Mouse (Mus musculus) spleen, postnatal 14 days (tissue): Measurements from ENCODE around the gene Ddx4.
A peak's percentile ranks its signal among the peaks of the same experiment; 100 is the strongest.
"Not testable (repeated sequence)": the region's sequence is repeated elsewhere in the genome, so short reads cannot be mapped to it uniquely, and the experiment has no call there.

Source experiments
- DNase-seq, 2 experiments: peaks; one replicate each; pipeline ENCODE4 v3.0.0; 2021 to 2022; ENCODE audit warnings: low spot score in 2 of 2

Gene Ddx4

DNA sequence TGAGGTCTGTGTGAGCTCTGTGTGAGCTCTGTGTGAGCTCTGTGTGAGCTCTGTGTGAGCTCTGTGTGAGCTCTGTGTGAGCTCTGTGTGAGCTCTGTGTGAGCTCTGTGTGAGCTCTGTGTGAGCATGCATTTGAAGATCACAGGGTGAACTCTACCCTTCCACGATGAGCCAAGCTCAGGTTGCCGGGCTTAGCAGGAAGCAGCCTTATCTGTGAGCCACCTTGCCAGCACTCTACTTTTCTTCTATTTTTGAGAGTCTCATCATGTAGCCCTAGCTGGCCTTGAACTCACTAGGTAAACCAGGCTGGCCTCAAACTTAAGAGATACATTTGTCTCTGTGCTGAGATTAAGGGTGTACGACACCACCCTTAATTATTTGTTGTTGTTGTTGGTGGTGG is 15.8 kb downstream of the Ddx4 start:
- no peak for DNase-seq

DNA sequence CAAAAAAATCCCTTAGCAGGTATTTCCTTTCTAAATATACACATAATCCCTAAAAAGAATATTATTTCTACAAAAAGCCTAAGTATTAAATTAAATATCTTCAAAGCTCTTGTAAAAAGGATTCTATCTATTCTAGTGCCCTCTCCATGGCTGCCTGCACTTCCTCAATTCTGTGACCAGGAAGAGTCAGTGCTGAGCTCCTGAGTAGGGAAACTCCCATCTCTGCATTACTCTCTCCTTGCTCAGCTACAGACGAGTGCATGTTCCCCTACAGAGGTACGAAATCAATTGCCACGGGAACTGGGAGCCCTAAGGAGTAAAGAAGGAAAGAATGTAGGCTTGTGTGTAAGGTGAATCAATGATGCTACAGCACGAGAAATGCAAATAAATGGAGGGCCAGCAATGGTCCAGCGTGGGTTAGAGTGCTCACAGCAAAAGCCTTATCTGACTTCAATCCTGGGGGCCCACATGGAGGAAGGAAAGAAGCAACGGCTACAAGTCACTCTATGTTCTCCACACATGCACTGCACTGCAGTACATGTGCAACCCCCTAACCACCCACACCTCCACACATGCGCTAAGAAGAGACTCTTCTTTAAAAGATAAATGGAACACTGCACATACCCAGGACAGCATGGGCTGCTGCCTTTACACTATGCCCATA is 17.0 kb downstream of the Ddx4 start:
- no peak for DNase-seq

DNA sequence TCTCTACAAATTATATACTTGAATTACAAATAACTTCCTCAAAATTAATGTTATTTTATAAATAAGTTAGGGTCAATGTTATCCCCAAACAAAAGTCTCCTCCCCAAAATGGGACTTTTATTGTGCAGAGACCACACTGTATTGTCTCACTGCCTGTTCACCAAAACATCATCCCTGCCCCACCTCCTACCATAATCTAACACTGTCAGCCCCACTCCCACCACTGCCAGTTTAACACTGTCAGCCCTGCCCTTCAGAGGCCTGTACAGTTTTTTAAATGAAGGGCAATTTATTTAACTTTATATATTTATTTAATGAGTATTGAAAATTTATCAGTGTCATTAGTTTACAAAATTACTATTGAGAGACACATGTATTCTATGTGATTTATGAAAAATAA is 26.7 kb downstream of the Ddx4 start:
- no peak for DNase-seq

DNA sequence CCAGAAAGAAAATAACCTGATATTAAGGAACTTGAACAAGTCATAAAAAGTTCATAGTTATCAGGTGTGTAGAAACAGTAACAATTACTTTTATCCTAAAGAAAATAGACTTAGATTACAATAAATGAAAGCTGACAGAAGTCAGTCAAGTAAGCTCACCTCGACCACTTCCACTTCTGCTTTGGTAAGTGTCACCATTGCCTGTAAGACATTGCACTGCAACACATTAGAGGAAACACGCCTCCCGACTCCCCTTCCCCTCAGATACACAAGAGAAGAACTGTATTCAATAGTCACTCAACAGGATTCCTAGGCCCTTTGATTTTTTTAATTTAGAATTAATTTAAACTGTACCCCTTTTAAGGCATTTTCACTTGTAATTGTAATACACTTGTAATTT is 27.7 kb downstream of the Ddx4 start:
- no peak for DNase-seq

DNA sequence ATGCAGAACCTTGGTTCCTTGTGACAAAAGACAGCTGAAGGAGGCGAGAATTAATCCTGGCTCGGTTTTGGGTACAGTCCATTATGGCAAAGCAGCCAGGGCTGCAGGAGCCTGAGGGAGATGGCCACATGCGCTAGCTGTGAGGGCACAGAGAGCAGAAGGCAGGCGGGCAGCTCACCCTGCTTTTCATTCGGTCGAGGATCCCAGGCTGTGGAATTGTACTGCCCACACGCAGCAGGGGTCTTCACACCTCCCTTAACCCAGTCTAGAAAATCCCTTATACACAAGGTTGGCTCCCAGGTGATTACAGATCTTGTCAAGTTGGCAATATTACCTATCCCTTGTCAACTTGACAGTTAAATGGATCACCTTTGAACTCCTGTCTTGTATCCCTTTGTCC is 28.6 kb downstream of the Ddx4 start:
- no peak for DNase-seq

DNA sequence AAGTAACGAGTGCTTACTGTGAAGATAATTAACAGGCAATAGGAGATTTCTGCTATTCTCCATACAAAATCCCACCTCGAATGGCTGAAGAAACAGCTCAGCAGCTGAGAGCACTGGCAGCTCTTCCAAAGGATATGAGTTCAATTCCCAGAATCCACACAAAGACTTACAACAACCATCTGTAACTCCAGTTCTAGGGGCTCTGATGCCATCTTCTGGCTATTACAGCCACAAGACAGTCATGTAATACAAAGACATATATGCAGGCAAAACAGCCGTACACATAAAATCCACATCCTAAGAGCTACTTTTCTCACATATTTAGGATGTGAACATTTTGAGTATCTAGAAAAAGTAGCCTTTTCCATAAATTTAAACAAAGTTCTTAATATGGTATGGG is 30.7 kb downstream of the Ddx4 start:
- no peak for DNase-seq

DNA sequence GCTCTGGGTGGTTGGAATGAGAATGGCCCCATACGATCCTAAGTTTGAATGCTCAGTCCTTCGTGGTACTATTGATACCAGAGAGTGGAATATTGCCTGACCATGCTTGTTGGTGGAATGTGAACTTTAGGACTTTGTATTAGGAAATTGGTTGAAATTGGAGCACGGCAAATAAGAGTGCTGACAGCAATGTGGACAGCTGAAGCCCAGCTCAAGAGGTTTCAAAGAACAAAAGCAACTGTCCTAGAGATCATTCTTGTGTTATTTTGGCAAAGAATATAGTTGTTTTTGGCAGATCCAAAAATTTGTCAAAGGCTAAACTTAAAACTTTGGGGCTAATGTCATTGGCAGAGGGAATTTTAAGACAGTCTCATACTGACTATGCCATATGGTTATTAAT is 43.7 kb downstream of the Ddx4 start:
- no peak for DNase-seq

DNA sequence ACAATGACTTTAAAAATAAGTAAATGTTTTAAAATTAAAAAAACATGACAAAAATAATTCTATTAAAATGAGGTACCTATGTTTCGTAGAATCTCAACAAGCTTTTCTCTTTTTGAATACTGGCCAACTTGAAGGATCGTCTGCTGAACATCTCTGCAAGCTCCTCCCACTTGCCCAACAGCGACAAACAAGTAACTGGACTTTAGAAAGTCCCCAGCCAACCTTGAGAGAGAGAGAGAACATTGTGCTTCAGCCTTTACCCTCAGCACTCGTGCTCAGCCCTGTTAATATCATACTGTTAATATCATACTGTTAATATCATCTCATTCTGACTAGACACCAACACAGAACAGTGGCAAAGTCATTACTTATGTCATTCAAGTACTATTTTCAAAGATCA is 47.9 kb downstream of the Ddx4 start:
- no peak for DNase-seq

DNA sequence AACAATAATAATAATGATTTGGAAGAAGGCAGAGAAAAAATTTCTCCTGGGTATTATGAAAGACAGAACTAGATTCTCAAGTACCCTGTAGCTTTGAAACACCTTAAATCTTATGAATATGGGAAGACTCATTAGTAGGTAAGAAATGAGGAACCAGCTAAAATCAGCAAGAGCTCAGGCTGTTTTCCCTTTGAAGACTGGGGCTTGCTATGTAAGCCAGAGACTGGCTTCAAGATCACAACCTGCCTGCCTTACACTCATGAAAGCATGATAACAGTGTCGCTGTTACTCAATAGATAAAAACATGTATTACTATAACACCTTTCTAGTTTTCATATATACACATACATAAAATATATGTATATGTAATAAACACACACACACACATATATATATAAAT is 48.4 kb downstream of the Ddx4 start:
- DNase-seq = no peak

DNA sequence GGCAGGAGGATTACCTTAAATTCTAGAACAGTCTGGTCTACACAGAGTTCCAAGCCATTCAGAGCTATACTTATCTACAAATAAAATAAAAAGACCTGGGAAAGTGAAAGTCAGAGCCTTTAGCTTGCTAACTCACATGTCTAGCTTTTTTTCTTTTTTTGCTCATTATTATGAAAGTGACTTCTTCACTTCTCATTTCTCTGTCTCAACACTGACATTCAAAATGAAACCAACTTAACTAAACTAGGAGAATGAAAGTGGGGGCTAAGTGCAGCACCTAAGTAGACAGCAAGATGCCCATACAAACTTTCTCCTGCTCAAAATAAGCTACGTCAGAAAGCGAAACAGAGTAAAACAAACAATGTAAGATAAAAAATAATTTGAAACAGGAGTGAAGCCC is 49.7 kb downstream of the Ddx4 start:
- no peak for DNase-seq

DNA sequence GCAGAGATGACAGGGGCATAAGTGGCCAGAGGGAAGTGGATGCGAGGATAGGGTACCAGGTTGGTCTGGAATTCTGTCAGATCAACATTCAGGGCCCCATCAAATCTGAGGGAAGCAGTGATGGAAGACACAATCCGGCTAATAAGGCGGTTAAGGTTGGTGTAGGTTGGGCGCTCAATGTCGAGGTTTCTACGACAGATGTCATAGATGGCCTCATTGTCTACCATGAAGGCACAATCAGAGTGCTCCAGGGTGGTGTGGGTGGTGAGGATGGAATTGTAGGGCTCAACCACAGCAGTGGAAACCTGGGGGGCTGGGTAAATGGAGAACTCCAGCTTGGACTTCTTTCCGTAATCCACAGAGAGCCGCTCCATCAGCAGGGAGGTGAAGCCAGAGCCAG is 58.0 kb downstream of the Ddx4 start, which contains the start of gene Il31ra:
TSS of gene Il31ra (minus strand) at position 101 of the 400 bp plus-strand sequence.
- not testable (repeated sequence) for DNase-seq

DNA sequence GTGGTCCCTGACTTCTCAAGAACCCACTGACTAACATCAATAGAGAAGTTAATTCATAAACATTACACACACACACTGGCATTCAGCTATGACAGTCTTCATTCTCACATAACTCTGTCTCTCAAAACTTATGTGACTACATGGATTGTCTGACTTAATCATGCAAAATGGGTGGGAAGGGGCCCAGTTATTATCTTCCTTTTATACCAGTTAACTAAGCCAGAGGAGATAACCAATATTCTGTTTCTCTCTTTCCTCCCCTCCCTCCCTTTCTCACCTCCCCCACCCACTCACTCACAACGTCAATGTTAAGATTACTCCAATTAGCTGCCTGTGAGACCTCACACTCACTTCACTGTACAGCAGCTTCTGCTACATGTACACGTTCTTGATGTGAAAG is 62.0 kb downstream of the Ddx4 start:
- no peak for DNase-seq

DNA sequence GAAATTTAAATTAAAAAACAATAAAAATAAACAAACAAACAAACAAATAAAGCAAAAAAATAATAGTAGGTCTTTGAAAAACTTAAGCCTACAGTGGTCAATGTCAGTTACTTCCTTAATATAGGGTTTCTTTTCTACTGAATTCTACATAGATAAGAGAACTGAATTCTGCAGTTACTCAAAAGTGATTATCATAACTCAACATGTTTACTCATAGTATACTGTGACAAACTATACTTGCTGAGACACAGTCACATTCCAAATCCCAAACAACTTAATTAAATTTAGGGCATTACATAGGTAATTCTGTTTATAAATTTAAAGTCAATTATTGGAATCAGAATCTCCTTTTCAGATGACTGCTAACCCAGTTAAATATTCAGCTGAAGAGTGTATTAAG is 62.6 kb downstream of the Ddx4 start:
- no peak for DNase-seq

DNA sequence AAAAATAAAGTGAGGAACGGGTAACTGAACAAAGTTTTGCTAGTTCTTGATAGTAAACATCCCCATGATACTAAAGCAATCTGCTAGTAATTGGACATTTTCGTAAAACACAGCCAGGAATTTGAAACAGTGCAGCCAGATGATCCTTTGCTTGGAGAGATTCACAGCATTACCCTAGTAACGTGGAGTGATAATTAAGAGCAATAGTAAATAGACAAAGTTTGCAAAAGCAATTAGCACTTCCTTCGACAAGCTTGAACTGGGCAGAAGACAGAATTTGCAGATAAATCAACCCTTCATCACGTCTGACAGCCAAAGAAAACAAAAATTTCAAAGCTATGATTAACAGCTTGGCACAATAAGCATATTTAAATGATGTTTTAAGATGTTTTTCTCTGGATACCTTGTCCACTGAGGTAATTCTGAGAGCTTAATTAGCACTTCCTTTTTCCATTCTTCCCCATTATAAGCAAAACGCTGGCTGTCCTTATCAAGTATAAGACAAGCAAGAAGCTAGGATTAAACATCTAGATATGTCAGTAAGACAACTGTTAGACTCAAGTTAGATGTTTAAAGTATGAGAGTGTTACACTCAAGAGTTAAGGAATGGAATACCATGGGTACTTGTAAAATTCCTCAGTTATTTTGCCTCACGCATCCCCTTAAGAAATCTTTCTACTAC is 67.6 kb downstream of the Ddx4 start:
- no peak for DNase-seq

DNA sequence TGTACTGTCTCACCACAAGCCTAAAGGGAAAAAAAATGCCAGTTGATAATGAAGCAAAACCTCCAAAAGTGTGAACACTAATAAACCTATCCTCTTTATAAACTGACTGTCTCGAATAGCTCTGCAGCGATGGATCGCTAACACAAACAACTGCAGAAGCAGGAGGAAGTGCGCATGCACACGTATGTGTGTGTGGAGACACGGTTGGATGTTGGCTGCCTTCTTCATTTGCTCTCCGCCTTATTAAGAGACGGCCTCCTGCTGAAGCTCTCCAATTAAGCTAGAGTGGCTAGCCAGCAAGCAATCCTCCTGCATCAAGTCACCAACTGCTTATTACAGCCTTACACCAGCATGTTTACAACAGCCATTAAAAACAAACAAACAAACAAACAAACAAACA is 70.0 kb downstream of the Ddx4 start:
- DNase-seq = no peak

DNA sequence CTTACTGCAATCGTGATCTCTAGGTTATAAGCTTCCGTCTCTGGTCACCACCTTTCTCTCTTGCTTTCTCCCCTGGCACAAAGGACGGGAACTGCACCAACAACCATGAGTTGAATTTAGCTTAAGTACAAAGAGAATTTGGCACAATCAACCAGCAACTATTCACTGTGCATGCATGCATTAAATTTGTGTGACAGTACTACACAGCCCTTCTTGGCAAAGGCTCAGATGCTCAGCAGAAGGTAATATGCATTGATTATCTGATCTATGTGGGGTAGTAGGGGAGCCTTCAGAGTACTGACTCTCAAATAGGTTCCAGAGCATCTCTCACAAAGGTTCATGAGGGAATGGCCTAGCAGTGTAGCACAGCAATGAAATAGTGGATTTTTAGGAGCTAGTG is 70.5 kb downstream of the Ddx4 start:
- no peak for DNase-seq

DNA sequence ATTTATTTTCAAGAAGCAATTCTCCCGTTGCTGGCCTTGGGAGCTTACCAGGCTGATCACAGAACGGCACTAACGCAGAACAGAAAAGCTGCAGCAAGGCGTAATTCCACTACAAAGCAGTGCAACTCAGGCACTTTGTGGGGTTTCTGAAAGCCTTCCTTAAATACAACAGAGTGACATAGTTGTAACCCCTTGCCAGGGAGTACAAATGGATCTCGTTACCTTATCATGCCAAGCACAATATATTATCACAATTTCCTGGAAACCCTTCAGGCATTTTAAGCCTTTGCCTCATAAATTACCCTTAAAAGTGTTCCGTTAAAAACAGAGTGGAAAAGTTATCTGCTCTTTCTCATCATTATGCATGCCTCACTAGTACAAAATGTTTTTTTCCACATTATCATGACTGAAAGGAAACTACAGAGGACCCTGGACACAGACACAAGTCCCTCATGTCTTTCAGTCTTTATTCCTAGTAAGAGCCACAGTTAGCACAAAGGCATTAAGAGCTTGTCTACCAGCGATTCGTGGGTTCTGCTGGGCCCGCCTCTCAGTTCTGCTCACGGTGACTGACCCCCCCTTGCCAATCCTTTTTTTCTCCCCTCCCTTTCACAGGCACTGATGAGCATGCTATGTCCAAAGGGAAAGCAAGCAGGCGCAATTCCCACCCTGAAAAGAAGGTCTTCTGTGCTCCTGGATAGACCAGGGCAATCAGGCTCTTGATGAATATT is 71.5 kb downstream of the Ddx4 start:
- no peak for DNase-seq

DNA sequence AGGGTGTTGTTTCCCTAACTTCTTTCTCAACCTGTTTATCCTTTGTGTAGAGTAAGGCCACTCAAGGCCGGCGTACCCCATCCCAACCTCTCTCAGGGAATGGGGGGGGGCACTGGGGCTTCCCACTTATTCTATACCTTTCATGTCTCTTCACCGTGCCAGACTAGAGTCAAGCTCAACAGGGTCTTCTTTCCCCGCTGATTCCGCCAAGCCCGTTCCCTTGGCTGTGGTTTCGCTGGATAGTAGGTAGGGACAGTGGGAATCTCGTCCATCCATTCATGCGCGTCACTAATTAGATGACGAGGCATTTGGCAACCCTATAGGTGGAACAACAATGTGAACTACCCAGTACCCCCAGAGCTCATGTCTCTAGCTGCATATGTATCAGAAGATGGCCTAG is 74.2 kb downstream of the Ddx4 start:
- DNase-seq = peak; percentile 100

DNA sequence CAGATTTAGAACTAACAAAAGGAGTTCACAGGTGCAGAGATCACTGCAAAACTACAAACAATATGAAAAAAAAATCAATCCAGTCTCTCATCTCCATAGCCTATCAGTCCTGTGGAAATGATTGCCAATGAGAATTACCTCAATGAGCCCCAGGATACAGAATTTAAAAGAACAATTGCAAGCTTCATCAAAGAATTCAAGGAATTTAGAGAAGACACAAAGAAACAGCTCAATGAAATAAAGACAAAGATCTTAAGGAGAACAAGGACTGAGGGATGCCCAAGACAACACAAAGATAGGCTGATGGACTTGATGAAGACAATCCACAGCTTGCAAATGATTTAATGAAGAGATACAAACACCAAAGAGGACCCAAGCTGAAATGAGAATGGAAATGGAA is 78.5 kb downstream of the Ddx4 start:
- DNase-seq = no peak

DNA sequence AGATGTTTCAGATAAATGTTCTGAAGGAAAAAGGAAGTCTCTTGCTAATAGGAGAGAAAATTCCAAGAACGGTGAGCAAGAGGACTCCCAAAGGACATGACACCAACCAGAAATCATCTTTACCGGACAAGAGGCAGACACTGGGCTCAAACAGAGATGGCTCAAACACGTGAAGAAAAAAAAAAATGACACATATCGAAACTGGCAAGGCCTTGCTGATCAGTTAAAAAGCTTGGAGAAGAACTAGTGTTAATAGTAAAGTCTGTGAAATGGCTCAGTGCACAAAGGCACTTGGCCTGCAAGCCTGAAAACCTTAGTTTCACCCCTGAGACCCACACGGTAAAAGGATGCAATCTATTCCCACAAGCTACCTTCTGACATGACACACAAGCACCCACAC is 81.5 kb downstream of the Ddx4 start:
- no peak for DNase-seq

DNA sequence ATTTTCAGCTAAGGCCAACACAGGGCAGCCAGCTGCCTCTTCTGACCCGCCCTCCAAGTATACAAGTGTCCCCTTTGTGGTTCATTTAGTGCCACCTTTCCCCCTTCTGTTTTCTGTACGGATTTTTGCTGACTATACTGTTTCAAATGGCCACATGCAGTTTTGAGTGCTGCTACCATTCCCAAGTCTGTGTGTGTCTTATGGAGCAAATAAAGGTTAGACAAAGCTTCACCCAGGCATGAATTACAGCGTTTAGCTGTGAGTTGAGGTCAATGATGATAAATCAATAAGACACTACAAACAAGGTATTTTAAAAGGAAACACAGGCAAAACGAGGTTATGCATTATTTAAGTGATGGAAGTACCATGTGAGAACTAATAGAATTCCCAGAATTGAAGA is 82.7 kb downstream of the Ddx4 start:
- no peak for DNase-seq

DNA sequence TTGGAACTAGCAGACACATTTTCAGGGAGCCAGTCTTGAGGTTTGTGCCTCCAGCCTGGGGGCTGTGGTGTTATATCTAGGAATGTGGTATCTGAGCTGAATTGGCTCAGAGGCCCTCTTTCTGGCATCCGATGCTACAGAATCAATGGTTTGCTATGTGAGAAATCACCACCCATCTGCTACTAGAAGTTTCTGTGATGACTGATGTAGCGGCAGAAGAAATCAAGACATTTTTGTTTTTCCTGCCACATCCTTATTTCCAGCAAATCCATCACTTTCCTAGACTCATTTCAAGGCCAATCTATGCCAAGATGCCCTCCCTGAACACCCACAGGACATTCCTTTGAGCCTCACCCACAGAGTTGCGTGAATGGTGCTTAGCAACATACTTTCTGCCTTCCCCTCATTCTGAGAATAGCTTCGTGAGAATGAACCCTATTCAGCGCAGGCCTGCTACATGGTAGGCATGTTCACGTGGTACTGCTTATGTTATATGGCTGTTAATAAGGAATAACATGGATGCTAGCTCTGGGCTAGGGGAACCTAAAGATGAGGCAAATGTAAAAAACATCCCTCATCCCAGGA is 91.6 kb downstream of the Ddx4 start:
- no peak for DNase-seq

DNA sequence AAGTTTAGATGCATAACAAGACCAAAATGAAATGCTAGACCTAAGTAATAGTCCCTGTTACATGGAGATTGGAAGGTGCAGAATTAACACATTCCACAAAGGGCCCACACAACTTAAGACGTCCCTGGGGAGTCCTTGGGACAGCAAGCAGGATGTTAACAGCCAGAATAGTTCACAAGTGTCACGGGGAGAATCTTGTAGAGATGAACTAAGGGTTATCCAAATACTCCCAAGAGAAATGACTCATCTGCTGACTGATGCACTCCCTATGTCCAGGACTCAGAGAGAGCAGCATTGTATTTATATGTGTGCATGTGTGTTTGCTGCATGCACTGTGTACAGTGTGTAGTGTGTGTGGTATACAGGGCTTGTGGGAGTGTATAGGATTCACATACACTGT is 95.8 kb downstream of the Ddx4 start:
- no peak for DNase-seq
